Mouse (Mus musculus): ENCODE results near the gene Foxp1.

GRCm38 (mm10) chr6:99467109-99467508 is 55.4 kb downstream of the Foxp1 start:
- TF ChIP-seq GATA1 (IDR thresholded peaks at IDR 0.05; ENCODE audit: borderline replicate concordance, low read length): no peak
- no peak for TF ChIP-seq FLI1 (IDR thresholded peaks at IDR 0.05; ENCODE audit: low read length)
